In the genomic region with DNA sequence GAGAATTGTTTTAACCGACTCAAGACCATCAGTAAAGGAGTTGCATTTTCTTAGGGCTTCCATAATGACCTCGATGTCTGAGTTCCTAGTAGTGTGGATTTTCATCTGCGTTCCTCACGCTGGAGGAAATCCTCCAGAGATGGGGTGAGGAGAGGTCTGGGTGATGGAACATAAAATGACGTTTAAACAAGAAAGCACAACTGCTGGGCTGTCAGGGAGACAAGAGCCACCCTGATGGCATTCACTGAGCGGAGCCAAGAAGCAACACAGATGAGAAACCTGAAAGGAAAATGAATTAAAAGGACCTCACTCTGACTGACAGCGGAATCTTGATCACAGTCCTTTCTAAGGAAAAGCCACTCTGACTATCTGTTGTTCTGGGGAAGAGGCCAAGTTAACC, we compare ENCODE assay signal across 29 mouse cellular contexts.
A peak's percentile ranks its signal among the peaks of the same experiment; 100 is the strongest.
DNase-seq lines count a peak whose midpoint lies in the region; ATAC-seq and TF ChIP-seq lines count a peak whose summit lies in the region.
"Had no signal": no experiment of that assay in that cellular context is flagged by ENCODE, and none has a peak within 500 bp of the region (broad histone marks: within the 10 kb centered on the region; RNA-seq: fewer than 3 reads in every experiment).

No protein-coding gene starts in this region.

- ATAC-seq in forebrain, embryonic 15.5 days (replicated peaks) = no peak
- no peak for ATAC-seq in forebrain, postnatal 0 days
- ATAC-seq in hindbrain, embryonic 14.5 days (ENCODE audit: low FRiP score) = no peak
- ATAC-seq in hindbrain, embryonic 12.5 days (ENCODE audit: low FRiP score) = no peak
- no peak for ATAC-seq in midbrain, embryonic 15.5 days (replicated peaks)
- ATAC-seq in midbrain, embryonic 16.5 days = no peak
- ATAC-seq: CD4-positive, CD25-positive, alpha-beta regulatory T cell, adult 4 months; intestine, embryonic 15.5 days; lung, postnatal 0 days had no signal

- no peak for TF ChIP-seq CTCF in forebrain, postnatal 0 days (IDR thresholded peaks at IDR 0.05; ENCODE audit: low read depth)

- H3K27me3 ChIP-seq in forebrain, embryonic 15.5 days = no peaks in the 10 kb centered on the region
- H3K27me3 ChIP-seq in forebrain, postnatal 0 days (ENCODE audit: insufficient read depth, low read length) = no peaks in the 10 kb centered on the region
- no peaks in the 10 kb centered on the region for H3K27me3 ChIP-seq in hindbrain, embryonic 14.5 days (ENCODE audit: control insufficient read depth, insufficient read depth, low read length)
- no peaks in the 10 kb centered on the region for H3K27me3 ChIP-seq in hindbrain, embryonic 12.5 days
- H3K27me3 ChIP-seq in midbrain, embryonic 15.5 days (replicated peaks) = no peaks in the 10 kb centered on the region
- no peaks in the 10 kb centered on the region for H3K27me3 ChIP-seq in midbrain, embryonic 16.5 days (ENCODE audit: control insufficient read depth, insufficient read depth, low read depth, low read length)
- H3K27me3 ChIP-seq: embryonic facial prominence, embryonic 13.5 days; heart, embryonic 12.5 days; hindbrain, embryonic 15.5 days; intestine, embryonic 15.5 days; limb, embryonic 15.5 days; liver, embryonic 13.5 days; megakaryocyte, embryonic 14.5 days; stomach, embryonic 15.5 days had no signal

- peaks cover 13% of the 10 kb centered on the region for H3K4me1 ChIP-seq in forebrain, embryonic 15.5 days
- no peaks in the 10 kb centered on the region for H3K4me1 ChIP-seq in forebrain, postnatal 0 days (ENCODE audit: insufficient read depth)
- H3K4me1 ChIP-seq in hindbrain, embryonic 14.5 days (replicated peaks; ENCODE audit: control insufficient read depth, insufficient read depth, low read length) = peaks cover 22% of the 10 kb centered on the region
- peaks cover 15% of the 10 kb centered on the region for H3K4me1 ChIP-seq in hindbrain, embryonic 12.5 days
- peaks cover 17% of the 10 kb centered on the region for H3K4me1 ChIP-seq in midbrain, embryonic 15.5 days
- H3K4me1 ChIP-seq in midbrain, embryonic 16.5 days (ENCODE audit: control insufficient read depth, insufficient read depth, low read length) = peaks cover 18% of the 10 kb centered on the region
- H3K4me1 ChIP-seq: embryonic facial prominence, embryonic 13.5 days had no signal

- H3K4me3 ChIP-seq in forebrain, embryonic 15.5 days = no peak overlapping the region
- no peak overlapping the region for H3K4me3 ChIP-seq in forebrain, postnatal 0 days (ENCODE audit: low read depth, low read length)
- no peak overlapping the region for H3K4me3 ChIP-seq in hindbrain, embryonic 14.5 days (replicated peaks; ENCODE audit: low read length)
- H3K4me3 ChIP-seq in hindbrain, embryonic 12.5 days = no peak overlapping the region
- no peak overlapping the region for H3K4me3 ChIP-seq in midbrain, embryonic 15.5 days
- no peak overlapping the region for H3K4me3 ChIP-seq in midbrain, embryonic 16.5 days (ENCODE audit: low read depth, low read length)
- H3K4me3 ChIP-seq: embryonic facial prominence, embryonic 13.5 days; heart, embryonic 12.5 days; hindbrain, embryonic 15.5 days; intestine, embryonic 15.5 days; limb, embryonic 10.5 days; limb, embryonic 15.5 days; liver, embryonic 13.5 days; megakaryocyte, embryonic 14.5 days; stomach, embryonic 15.5 days had no signal

- intact Hi-C loops in left cerebral cortex, postnatal 36 days (cut with DNase I) = no loop called here

- no peak for DNase-seq in forebrain, postnatal 0 days
- peak; percentile 39 for DNase-seq in hindbrain, embryonic 14.5 days (ENCODE audit: low spot score)
- DNase-seq in left cerebral cortex, postnatal 36 days (ENCODE audit: low spot score in 2 of 2) = no peak
- DNase-seq: adrenal gland, postnatal 25 days; cerebellum, adult 18-20 months; cerebellum, postnatal 10 days; gastrocnemius, postnatal 10 days; heart, postnatal 14 days; kidney, adult 2 months; layer of hippocampus, postnatal 36 days; liver, embryonic 13.5 days; lung, adult 18-20 months; lung, postnatal 4 days; right cerebral cortex, postnatal 25 days; thymus, postnatal 14 days had no signal

- no peaks in the 10 kb centered on the region for H3K9me3 ChIP-seq in forebrain, embryonic 15.5 days
- no peaks in the 10 kb centered on the region for H3K9me3 ChIP-seq in forebrain, postnatal 0 days (ENCODE audit: low read length)
- no peaks in the 10 kb centered on the region for H3K9me3 ChIP-seq in hindbrain, embryonic 14.5 days (ENCODE audit: control insufficient read depth, low read length)
- H3K9me3 ChIP-seq in hindbrain, embryonic 12.5 days (replicated peaks) = no peaks in the 10 kb centered on the region
- H3K9me3 ChIP-seq in midbrain, embryonic 15.5 days = no peaks in the 10 kb centered on the region
- no peaks in the 10 kb centered on the region for H3K9me3 ChIP-seq in midbrain, embryonic 16.5 days (replicated peaks; ENCODE audit: control insufficient read depth, low read length, poor library complexity, severe bottlenecking)
- H3K9me3 ChIP-seq: embryonic facial prominence, embryonic 13.5 days; heart, embryonic 12.5 days; hindbrain, embryonic 15.5 days; intestine, embryonic 15.5 days; limb, embryonic 10.5 days; limb, embryonic 15.5 days; liver, embryonic 13.5 days; megakaryocyte, embryonic 14.5 days; stomach, embryonic 15.5 days had no signal

- 0 out of 2 replicates have a peak overlapping the region, but pooled peaks have one; percentile 11 for H3K27ac ChIP-seq in forebrain, embryonic 15.5 days (replicated peaks)
- no peak overlapping the region for H3K27ac ChIP-seq in forebrain, postnatal 0 days (ENCODE audit: low read depth, low read length)
- 0 out of 2 replicates have a peak overlapping the region, but pooled peaks have one; percentile 32 for H3K27ac ChIP-seq in hindbrain, embryonic 14.5 days
- no peak overlapping the region for H3K27ac ChIP-seq in hindbrain, embryonic 12.5 days
- peak overlapping the region; percentile 45; the same call in 1 of the 2 replicates for H3K27ac ChIP-seq in midbrain, embryonic 15.5 days
- no peak overlapping the region for H3K27ac ChIP-seq in midbrain, embryonic 16.5 days (ENCODE audit: low read length)
- H3K27ac ChIP-seq: embryonic facial prominence, embryonic 13.5 days; intestine, embryonic 15.5 days; limb, embryonic 10.5 days; limb, embryonic 15.5 days; liver, embryonic 13.5 days; stomach, embryonic 15.5 days had no signal

- no peak overlapping the region for H3K9ac ChIP-seq in forebrain, embryonic 15.5 days (replicated peaks)
- H3K9ac ChIP-seq in forebrain, postnatal 0 days = no peak overlapping the region
- H3K9ac ChIP-seq in hindbrain, embryonic 14.5 days = no peak overlapping the region
- no peak overlapping the region for H3K9ac ChIP-seq in hindbrain, embryonic 12.5 days
- no peak overlapping the region for H3K9ac ChIP-seq in midbrain, embryonic 15.5 days
- no peak overlapping the region for H3K9ac ChIP-seq in midbrain, embryonic 16.5 days (ENCODE audit: low read depth, low read length)
- H3K9ac ChIP-seq: embryonic facial prominence, embryonic 13.5 days; heart, embryonic 12.5 days; hindbrain, embryonic 15.5 days; intestine, embryonic 15.5 days; limb, embryonic 15.5 days; liver, embryonic 13.5 days; stomach, embryonic 15.5 days had no signal

- H3K4me2 ChIP-seq in forebrain, embryonic 15.5 days (replicated peaks) = no peak overlapping the region
- no peak overlapping the region for H3K4me2 ChIP-seq in forebrain, postnatal 0 days (ENCODE audit: low read depth)
- no peak overlapping the region for H3K4me2 ChIP-seq in hindbrain, embryonic 14.5 days (replicated peaks)
- no peak overlapping the region for H3K4me2 ChIP-seq in hindbrain, embryonic 12.5 days (replicated peaks)
- no peak overlapping the region for H3K4me2 ChIP-seq in midbrain, embryonic 15.5 days
- H3K4me2 ChIP-seq in midbrain, embryonic 16.5 days (ENCODE audit: low read length) = no peak overlapping the region
- H3K4me2 ChIP-seq: embryonic facial prominence, embryonic 13.5 days; intestine, embryonic 15.5 days; limb, embryonic 15.5 days; liver, embryonic 13.5 days; stomach, embryonic 15.5 days had no signal

- 42% methylated on average over 7 of the region's 7 CpGs for WGBS in forebrain, embryonic 15.5 days
- 37% methylated on average over 7 of the region's 7 CpGs for WGBS in forebrain, postnatal 0 days
- WGBS in hindbrain, embryonic 14.5 days = 26% methylated on average over 7 of the region's 7 CpGs
- 40% methylated on average over 7 of the region's 7 CpGs for WGBS in hindbrain, embryonic 12.5 days
- WGBS in midbrain, embryonic 15.5 days = 23% methylated on average over 7 of the region's 7 CpGs
- WGBS in midbrain, embryonic 16.5 days = 21% methylated on average over 7 of the region's 7 CpGs

- peaks cover 10% of the 10 kb centered on the region; the same call in 1 of the 2 replicates for H3K36me3 ChIP-seq in forebrain, embryonic 15.5 days
- no peaks in the 10 kb centered on the region for H3K36me3 ChIP-seq in forebrain, postnatal 0 days (ENCODE audit: insufficient read depth)
- H3K36me3 ChIP-seq in hindbrain, embryonic 14.5 days (replicated peaks; ENCODE audit: control insufficient read depth, insufficient read depth) = peaks cover 21% of the 10 kb centered on the region
- no peaks in the 10 kb centered on the region for H3K36me3 ChIP-seq in hindbrain, embryonic 12.5 days
- no peaks in the 10 kb centered on the region for H3K36me3 ChIP-seq in midbrain, embryonic 15.5 days (replicated peaks)
- H3K36me3 ChIP-seq in midbrain, embryonic 16.5 days (ENCODE audit: control insufficient read depth, insufficient read depth, low read length) = no peaks in the 10 kb centered on the region
- H3K36me3 ChIP-seq: hindbrain, embryonic 15.5 days; intestine, embryonic 15.5 days; stomach, embryonic 15.5 days had no signal

Comparison
In these comparisons a context has a peak if more than half of its experiments do, and no peak if none do; other contexts are left out.
1. H3K27ac ChIP-seq: peak in forebrain, embryonic 15.5 days (single experiment), hindbrain, embryonic 14.5 days (single experiment) and midbrain, embryonic 15.5 days (single experiment); none in forebrain, postnatal 0 days (single experiment), hindbrain, embryonic 12.5 days (single experiment) and midbrain, embryonic 16.5 days (single experiment).